Mouse (Mus musculus) embryo, embryonic 11 days (tissue): ENCODE measurements at regions not wholly inside any gene's neighbourhood (a gene's known extent, or its start where the extent isn't known, plus 50 kb on each side); places are given as distances from the start of the nearest gene placed in this dataset.

ENCODE experiments used
- DNase-seq: peaks from one replicate; pipeline ENCODE4 v3.0.0-alpha.2; 2015

GRCm38 (mm10) chr4:79052723-79053122, 841.0 kb upstream of the Ptprd start:
- DNase-seq, result peak; percentile 32
